Mouse (Mus musculus): ENCODE measurements around the gene Ddx52.
A peak's percentile ranks its signal among the peaks of the same experiment; 100 is the strongest.

Ddx52 gene

GRCm38 (mm10) chr11:83968205-83968575 lies 26.3 kb downstream of the Ddx52 start:
- DNase-seq (ENCODE audit: low read depth, low spot score), result no peak

GRCm38 (mm10) chr11:83969040-83969439 lies 27.2 kb downstream of the Ddx52 start:
- no peak for DNase-seq (ENCODE audit: low read depth, low spot score)

DNA sequence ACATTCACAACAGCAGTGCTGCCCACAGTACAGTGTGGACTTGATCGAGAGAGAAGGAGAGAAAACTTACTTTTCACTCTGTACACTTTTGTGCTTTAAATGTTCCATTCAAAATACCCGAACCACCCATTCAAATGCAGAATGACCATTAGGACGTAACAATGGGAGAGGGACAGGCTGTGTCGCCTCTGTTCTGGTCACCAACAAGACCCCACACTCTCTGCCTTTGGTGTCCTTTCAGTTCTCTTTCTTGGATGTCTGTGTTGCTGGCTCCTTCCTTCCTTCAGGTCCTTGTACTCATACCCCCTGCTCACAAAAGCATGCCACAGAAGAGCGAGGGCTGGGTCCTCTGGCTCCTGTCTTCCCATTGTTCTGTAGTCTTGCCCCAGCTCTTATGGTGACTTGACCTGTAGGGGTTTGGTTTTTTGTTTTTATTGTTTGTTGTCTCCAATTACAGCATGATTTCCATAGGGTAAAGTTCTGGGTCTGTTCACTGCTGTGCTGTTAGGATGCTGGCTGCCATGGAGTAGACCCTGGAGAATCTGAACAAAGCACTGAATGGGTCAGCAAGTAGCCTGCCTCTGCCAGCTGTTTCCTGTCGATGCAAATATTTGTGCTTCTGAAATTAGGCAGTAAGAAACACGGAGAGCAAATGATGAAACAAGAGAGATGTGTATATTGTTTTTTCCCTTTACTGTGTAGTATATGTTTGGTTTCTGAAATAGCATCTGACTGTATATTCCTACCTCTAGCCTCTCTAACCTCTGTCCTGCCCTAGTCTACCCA lies 32.9 kb downstream of the Ddx52 start:
- DNase-seq (ENCODE audit: low read depth, low spot score), result no peak

DNA sequence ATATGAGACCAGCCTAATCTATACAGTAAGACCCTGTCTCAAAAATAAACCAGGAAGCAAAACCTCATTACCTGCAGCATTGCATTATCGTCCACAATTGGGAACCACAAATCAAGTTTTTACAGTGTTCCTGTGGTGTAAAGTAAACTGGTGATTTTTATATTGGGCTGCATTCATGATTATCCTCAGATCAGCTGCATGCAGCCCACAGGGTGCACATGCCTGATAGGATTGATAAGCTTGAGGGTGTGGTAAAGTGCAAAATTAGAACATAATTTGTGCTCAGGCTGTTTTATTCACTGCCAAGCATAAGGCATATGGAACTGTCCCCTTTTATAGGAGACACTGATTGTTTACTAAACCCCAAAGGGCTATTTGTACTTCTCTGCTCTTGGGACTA lies 33.6 kb downstream of the Ddx52 start:
- no peak for DNase-seq (ENCODE audit: low read depth, low spot score)

DNA sequence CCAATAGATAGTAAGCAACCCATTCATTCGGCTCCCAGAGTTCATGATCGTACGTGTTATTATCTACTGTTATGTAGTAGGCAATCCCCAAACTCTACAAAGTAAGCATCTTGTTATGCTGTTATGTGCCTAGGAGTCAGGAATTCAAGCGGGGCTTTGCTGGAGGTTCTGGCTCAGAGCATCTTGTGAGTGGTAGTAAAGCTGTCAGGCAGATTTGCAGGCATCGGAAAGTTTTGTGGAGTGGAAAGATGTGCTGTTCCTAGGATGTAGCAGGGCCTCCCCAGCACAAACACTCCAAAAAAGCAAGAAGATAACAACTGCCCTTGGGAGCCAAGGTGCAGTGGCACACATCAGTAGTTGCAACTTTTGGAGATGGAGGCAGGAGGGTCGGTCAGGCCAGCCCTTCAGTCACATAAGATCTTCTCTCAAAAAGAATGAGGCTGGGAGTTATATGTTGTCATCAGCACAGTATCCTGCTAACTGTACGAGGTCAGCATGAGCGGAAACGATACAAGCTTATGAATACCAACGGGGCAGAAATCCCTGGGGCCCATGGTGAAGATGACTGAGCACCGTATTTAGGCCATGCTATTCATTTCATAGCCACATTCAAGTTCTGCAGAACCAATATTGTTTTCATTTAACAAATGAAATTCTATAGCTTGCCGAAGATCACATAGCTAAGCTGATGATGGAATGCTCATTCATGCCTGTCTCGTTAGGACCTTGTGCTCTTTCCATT lies 34.5 kb downstream of the Ddx52 start:
- DNase-seq (ENCODE audit: low read depth, low spot score), result no peak

- no peak for DNase-seq (ENCODE audit: low read depth, low spot score)
Observed at GRCm38 (mm10) chr11:83977810-83978209, 35.9 kb downstream of the Ddx52 start.

- DNase-seq (ENCODE audit: low read depth, low spot score), result no peak
Observed at GRCm38 (mm10) chr11:83979992-83980391, 38.1 kb downstream of the Ddx52 start.

DNA sequence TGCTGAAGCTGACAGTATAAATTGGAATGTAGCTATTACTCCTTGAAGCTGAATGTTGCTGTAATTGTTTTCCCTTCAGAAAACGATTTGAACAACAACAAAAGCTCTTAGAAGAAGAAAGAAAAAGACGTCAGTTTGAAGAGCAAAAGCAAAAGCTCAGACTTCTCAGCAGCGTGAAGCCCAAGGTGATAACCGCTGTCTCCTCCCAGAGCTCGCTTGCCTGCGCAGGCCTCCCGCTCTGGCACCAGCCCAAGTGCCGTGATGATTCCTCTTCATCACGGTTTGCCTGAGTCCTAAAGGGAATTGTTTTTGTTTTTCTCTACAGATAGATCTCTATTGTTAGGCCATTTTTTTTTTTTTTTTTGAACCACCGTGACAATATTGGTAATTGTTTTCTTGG lies 39.5 kb downstream of the Ddx52 start:
- DNase-seq (ENCODE audit: low read depth, low spot score), result no peak

DNA sequence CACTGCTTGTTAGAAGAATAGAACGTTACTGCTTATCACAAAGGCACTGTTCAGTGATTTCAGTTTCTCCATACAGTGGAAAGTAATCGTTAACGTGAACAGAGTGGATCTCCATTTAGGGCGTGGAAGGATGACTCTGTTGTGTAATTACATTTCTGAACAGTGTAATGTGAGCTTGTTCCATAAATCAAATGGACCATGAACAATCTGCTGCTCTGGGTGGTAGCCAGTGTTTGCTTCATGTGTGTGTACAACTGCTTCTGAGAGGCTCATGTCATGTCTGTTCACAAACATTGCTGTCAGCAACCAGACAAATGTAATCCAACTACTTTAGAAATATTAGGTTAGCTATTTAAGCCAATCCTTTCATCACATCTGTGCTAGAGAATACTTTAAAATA lies 49.8 kb downstream of the Ddx52 start:
- DNase-seq (ENCODE audit: low read depth, low spot score), result no peak

GRCm38 (mm10) chr11:83993428-83993827 lies 51.6 kb downstream of the Ddx52 start:
- no peak for DNase-seq (ENCODE audit: low read depth, low spot score)

- DNase-seq (ENCODE audit: low read depth, low spot score), result no peak
Observed at GRCm38 (mm10) chr11:83994481-83994880, 52.6 kb downstream of the Ddx52 start.

DNA sequence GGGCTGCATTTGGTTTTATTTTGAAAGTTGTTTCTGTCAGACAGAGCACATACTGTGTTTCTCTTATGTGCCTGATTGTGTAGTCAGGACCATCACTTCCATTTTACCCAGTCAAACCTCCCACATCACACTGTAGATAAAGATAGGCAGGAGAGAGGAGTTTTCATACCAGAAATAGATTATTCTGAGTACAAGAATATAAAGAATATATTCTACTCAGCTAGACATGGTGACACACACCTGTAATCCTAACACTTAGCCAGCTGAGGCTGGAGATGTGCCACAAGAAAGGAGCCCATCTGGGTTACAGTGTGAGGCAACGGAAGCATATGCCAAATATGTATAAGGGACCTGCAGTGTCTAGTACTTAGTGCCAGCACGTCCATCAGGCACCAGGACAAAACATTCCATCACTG lies 53.7 kb downstream of the Ddx52 start:
- DNase-seq (ENCODE audit: low read depth, low spot score), result peak; percentile 75

- DNase-seq (ENCODE audit: low read depth, low spot score), result no peak
Observed at GRCm38 (mm10) chr11:83997171-83997868, 55.5 kb downstream of the Ddx52 start.

DNA sequence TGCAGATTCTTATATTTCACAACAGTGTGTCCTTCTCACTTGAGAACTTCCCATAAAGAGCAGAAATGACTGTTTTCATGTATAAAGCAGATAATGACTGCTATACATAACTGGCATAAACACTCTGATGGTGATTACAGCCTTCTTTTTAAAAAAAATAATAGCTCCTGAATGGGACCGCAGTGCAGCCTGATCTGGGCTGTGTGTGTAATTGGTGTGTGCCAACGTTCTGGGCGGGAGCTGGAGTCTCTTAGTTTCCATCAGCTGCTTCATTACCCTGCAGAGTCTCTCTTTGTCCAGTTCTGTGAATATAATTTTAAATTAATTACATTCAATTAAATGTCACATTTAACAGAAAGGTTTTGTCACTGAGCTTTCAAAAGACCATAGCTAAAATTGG lies 57.1 kb downstream of the Ddx52 start:
- no peak for DNase-seq (ENCODE audit: low read depth, low spot score)

DNA sequence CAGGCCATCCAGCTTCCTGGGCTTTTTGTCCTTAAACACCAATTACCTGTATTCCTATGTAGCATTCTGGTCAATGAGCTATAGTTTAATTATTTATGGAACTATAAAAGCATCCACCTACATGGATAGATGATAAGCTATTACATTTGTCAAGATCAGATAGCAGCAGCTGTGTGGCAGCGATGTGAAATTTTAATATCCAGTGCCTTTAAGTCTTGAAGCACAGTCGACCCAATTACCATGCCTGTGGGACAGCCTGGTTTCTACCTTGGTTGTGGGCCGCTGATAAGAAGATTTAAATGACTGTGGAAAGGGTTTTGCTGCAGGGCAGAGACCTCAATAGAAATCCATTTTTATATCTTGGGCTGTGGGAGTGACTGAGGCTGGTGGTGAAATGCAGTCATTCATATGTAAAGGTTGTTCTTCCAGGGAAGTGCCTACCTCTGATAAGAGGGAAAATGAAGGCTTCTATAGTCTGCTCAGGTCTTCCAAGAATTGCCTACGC lies 57.6 kb downstream of the Ddx52 start:
- DNase-seq (ENCODE audit: low read depth, low spot score), result no peak

GRCm38 (mm10) chr11:84001257-84001656 lies 59.4 kb downstream of the Ddx52 start:
- DNase-seq (ENCODE audit: low read depth, low spot score), result no peak

DNA sequence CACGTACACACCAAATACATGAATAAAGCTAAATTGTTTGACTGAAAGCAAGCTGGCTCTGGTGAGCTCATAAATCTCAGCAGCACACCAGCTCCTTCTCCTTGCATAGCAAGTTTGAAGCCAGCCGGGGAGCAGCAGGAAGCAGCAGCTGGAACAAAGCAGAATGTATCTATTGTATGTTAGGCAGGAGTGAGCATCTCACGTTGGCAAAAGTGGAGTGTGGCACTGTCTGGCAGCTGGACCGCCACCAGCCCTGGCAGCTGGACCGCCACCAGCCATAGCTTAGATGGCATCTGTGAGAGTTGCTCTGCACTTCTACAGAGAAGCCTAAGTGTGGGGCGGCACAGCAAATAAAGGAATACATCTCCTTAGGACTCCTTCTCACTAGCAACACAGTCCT lies 62.1 kb downstream of the Ddx52 start:
- DNase-seq (ENCODE audit: low read depth, low spot score), result no peak

GRCm38 (mm10) chr11:84009001-84009400 lies 67.1 kb downstream of the Ddx52 start:
- no peak for DNase-seq (ENCODE audit: low read depth, low spot score)

DNA sequence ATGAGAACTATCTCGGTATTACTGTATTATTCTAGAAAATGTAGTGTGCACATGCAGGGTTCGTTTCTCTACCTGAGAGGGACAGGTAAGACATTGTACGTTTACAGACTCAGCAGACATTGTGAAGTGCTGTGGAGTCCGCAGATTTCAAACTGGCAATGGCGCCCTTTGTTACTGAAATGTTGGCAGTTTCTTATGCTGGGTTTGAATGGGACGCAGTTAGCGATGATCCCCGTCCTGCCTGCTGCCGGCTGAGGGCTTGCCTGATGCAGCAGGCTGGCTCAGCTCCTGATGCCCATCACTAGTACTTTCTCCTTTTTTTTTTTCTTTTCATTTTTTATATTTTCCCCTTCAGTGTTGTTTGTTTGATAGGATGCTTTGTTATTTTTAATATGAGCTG lies 68.5 kb downstream of the Ddx52 start:
- no peak for DNase-seq (ENCODE audit: low read depth, low spot score)

- DNase-seq (ENCODE audit: low read depth, low spot score), result no peak
Observed at GRCm38 (mm10) chr11:84011050-84011449, 69.2 kb downstream of the Ddx52 start.

DNA sequence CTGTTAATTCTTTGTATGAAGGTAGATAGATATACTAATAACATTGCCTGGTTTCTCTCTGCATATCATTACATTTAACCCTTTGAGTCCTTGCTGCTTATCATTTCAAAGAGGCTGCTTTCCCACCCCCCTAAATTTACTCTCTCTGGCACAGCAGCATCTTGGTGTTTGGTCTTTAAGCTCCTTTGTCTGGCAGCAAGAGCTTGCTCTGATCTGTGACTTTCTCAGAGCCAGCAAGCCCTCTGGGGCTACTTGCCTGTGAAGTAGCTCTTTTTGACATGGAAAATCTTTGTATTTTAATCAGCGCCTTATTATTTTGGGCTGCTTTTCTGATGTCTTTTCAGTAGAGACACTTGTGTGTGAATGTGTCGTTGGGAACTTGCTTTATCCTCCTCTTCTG lies 69.7 kb downstream of the Ddx52 start:
- no peak for DNase-seq (ENCODE audit: low read depth, low spot score)
